Mouse (Mus musculus): ENCODE measurements at regions not wholly inside any gene's neighbourhood (a gene's known extent, or its start where the extent isn't known, plus 50 kb on each side); places are given as distances from the start of the nearest gene placed in this dataset.

- Histone ChIP-seq H3K4me3 (ENCODE audit: low read depth, low read length) (no peak overlapping the region), H3K9me3 (ENCODE audit: low read length) (no peaks in the 10 kb centered on the region), H3K4me1 (ENCODE audit: insufficient read depth) (no peaks in the 10 kb centered on the region), H3K36me3 (replicated peaks; ENCODE audit: insufficient read depth, low read length) (no peaks in the 10 kb centered on the region), H3K27me3 (ENCODE audit: insufficient read depth, low read length) (no peaks in the 10 kb centered on the region), H3K9ac (replicated peaks) (no peak overlapping the region), H3K27ac (ENCODE audit: low read depth) (no peak overlapping the region), H3K4me2 (ENCODE audit: low read depth, low read length) (no peak overlapping the region)
- 63% methylated on average over 1 of the region's 1 CpGs for WGBS (ENCODE audit: insufficient replicate concordance)
- DNase-seq (no peak), ATAC-seq (no peak)
- TF ChIP-seq CTCF (IDR thresholded peaks at IDR 0.05; ENCODE audit: low read depth) (no peak), EP300 (IDR thresholded peaks at IDR 0.05; ENCODE audit: low read depth) (no peak)
Measured at GRCm38 (mm10) chr14:102656235-102656634, 326.2 kb downstream of the Kctd12 start.

- H3K4me3 ChIP-seq (ENCODE audit: low read depth, low read length): no peak overlapping the region
- H3K4me2 ChIP-seq (ENCODE audit: low read depth, low read length): no peak overlapping the region
- H3K27ac ChIP-seq (ENCODE audit: low read depth): no peak overlapping the region
- TF ChIP-seq EP300 (IDR thresholded peaks at IDR 0.05; ENCODE audit: low read depth) (no peak), CTCF (IDR thresholded peaks at IDR 0.05; ENCODE audit: low read depth) (no peak)
- no peaks in the 10 kb centered on the region for H3K9me3 ChIP-seq (ENCODE audit: low read length)
- WGBS (ENCODE audit: insufficient replicate concordance): 51% methylated on average over 2 of the region's 2 CpGs
- ATAC-seq (no peak), DNase-seq (no peak)
- H3K27me3 ChIP-seq (ENCODE audit: insufficient read depth, low read length): no peaks in the 10 kb centered on the region
- no peaks in the 10 kb centered on the region for H3K36me3 ChIP-seq (replicated peaks; ENCODE audit: insufficient read depth, low read length)
- no peak overlapping the region for H3K9ac ChIP-seq (replicated peaks)
- no peaks in the 10 kb centered on the region for H3K4me1 ChIP-seq (ENCODE audit: insufficient read depth)
Measured at GRCm38 (mm10) chr14:102629601-102630000, 352.8 kb downstream of the Kctd12 start.

DNA sequence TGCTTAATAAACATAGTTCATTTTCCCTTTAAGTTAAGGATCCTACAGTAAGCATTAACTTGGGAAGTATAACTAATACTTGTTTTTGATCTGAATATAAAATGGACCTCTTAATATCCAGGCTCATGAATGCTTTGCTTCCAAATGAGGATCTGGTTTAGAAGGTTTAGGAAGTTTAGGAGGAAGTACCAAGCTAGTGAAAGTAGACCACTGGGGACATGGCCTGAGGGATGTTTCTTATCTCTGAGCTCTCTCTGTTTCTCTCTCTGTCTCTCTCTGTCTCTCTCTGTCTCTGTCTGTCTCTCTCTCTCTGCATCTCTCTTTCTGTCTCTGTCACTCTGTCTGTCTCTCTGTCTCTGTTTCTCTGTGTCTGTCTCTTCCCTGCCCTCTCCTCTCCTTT lies 360.9 kb downstream of the Kctd12 start:
- H3K27ac ChIP-seq (ENCODE audit: low read depth): no peak overlapping the region
- no peak for ATAC-seq
- no peak overlapping the region for H3K4me3 ChIP-seq (ENCODE audit: low read depth, low read length)

GRCm38 (mm10) chr14:102619056-102619455 lies 363.4 kb downstream of the Kctd12 start:
- 66% methylated on average over 4 of the region's 4 CpGs for WGBS (ENCODE audit: insufficient replicate concordance)
- Histone ChIP-seq H3K27ac (ENCODE audit: low read depth) (no peak overlapping the region), H3K4me2 (ENCODE audit: low read depth, low read length) (no peak overlapping the region), H3K4me3 (ENCODE audit: low read depth, low read length) (no peak overlapping the region), H3K4me1 (ENCODE audit: insufficient read depth) (no peaks in the 10 kb centered on the region), H3K27me3 (ENCODE audit: insufficient read depth, low read length) (no peaks in the 10 kb centered on the region), H3K9me3 (ENCODE audit: low read length) (no peaks in the 10 kb centered on the region), H3K9ac (replicated peaks) (no peak overlapping the region), H3K36me3 (replicated peaks; ENCODE audit: insufficient read depth, low read length) (no peaks in the 10 kb centered on the region)
- no peak for DNase-seq
- TF ChIP-seq EP300 (IDR thresholded peaks at IDR 0.05; ENCODE audit: low read depth): no peak
- TF ChIP-seq CTCF (IDR thresholded peaks at IDR 0.05; ENCODE audit: low read depth): no peak
- no peak for ATAC-seq

More for the DNA sequence above, 360.9 kb downstream of the Kctd12 start:
- Histone ChIP-seq H3K4me2 (ENCODE audit: low read depth, low read length) (no peak overlapping the region), H3K27me3 (ENCODE audit: insufficient read depth, low read length) (no peaks in the 10 kb centered on the region), H3K36me3 (replicated peaks; ENCODE audit: insufficient read depth, low read length) (no peaks in the 10 kb centered on the region), H3K9me3 (ENCODE audit: low read length) (no peaks in the 10 kb centered on the region), H3K4me1 (ENCODE audit: insufficient read depth) (no peaks in the 10 kb centered on the region), H3K9ac (replicated peaks) (no peak overlapping the region)
- no peak for DNase-seq
- no peak for TF ChIP-seq CTCF (IDR thresholded peaks at IDR 0.05; ENCODE audit: low read depth)
- TF ChIP-seq EP300 (IDR thresholded peaks at IDR 0.05; ENCODE audit: low read depth): no peak

DNA sequence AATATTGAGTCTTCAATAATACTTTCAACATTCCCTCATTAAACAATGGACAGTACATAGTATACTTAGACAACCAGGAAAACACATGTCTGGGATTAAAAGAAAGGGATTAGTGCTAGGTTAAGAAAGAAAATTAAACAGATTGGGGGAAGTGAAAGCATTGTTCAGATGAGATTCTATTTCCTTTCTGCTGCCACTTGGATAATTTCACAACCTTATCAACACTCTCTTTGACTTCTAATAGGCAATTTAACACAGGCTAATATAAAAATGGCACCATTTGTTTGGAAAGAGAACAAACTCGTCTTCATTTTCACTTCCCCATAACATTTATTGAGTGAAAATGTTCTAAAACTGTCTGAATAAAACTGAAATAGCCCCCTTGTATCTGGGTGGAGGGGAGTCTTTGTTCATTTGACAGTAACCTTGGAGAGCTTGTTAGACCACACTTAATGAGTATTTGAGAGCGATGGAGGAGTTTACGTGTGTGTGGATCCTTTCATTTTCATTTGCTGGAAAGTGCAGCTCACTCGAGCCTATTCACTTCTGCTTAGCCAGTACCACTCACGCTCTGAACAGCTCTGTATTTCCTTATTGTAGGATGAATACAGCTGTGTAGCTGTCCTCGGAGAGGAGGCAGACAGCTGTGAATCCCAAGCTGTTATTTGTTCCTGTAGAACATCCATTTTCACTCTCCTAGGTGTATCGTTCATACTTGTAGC lies 366.7 kb downstream of the Kctd12 start:
- H3K4me2 ChIP-seq (ENCODE audit: low read depth, low read length): no peak overlapping the region
- H3K4me1 ChIP-seq (ENCODE audit: insufficient read depth): no peaks in the 10 kb centered on the region
- H3K27me3 ChIP-seq (ENCODE audit: insufficient read depth, low read length): no peaks in the 10 kb centered on the region
- no peak overlapping the region for H3K27ac ChIP-seq (ENCODE audit: low read depth)
- TF ChIP-seq CTCF (IDR thresholded peaks at IDR 0.05; ENCODE audit: low read depth): no peak
- no peak for TF ChIP-seq EP300 (IDR thresholded peaks at IDR 0.05; ENCODE audit: low read depth)
- H3K4me3 ChIP-seq (ENCODE audit: low read depth, low read length): no peak overlapping the region
- H3K36me3 ChIP-seq (replicated peaks; ENCODE audit: insufficient read depth, low read length): no peaks in the 10 kb centered on the region
- ATAC-seq (no peak), DNase-seq (no peak)
- H3K9ac ChIP-seq (replicated peaks): no peak overlapping the region
- 58% methylated on average over 7 of the region's 7 CpGs for WGBS (ENCODE audit: insufficient replicate concordance)
- no peaks in the 10 kb centered on the region for H3K9me3 ChIP-seq (ENCODE audit: low read length)

GRCm38 (mm10) chr14:102606055-102606454 lies 376.4 kb downstream of the Kctd12 start:
- no peak for ATAC-seq
- no peak overlapping the region for H3K27ac ChIP-seq (ENCODE audit: low read depth)
- no peak for TF ChIP-seq CTCF (IDR thresholded peaks at IDR 0.05; ENCODE audit: low read depth)
- no peak for TF ChIP-seq EP300 (IDR thresholded peaks at IDR 0.05; ENCODE audit: low read depth)
- no peaks in the 10 kb centered on the region for H3K36me3 ChIP-seq (replicated peaks; ENCODE audit: insufficient read depth, low read length)
- WGBS (ENCODE audit: insufficient replicate concordance): 74% methylated on average over 5 of the region's 5 CpGs
- DNase-seq: no peak
- H3K4me3 ChIP-seq (ENCODE audit: low read depth, low read length): no peak overlapping the region
- no peak overlapping the region for H3K4me2 ChIP-seq (ENCODE audit: low read depth, low read length)
- H3K9me3 ChIP-seq (ENCODE audit: low read length): no peaks in the 10 kb centered on the region
- H3K4me1 ChIP-seq (ENCODE audit: insufficient read depth): no peaks in the 10 kb centered on the region
- H3K27me3 ChIP-seq (ENCODE audit: insufficient read depth, low read length): no peaks in the 10 kb centered on the region
- no peak overlapping the region for H3K9ac ChIP-seq (replicated peaks)
